Mouse (Mus musculus) right cerebral cortex, postnatal 10 days (tissue): ENCODE results near the gene Lcn5.
"Not testable (repeated sequence)": the region's sequence is repeated elsewhere in the genome, so short reads cannot be mapped to it uniquely, and the experiment has no call there.

Experiments
- DNase-seq, 2 experiments: peaks; one replicate each; pipeline ENCODE4 v3.0.0; 2021; ENCODE audit warnings: low spot score in 2 of 2

Lcn5 gene

GRCm38 (mm10) chr2:25676486-25676885 is 18.7 kb downstream of the Lcn5 start, which contains the start of gene Lcn6:
Lcn6 (plus strand) TSS chr2:25676786.
- DNase-seq: no peak

- DNase-seq: no peak
Observed at GRCm38 (mm10) chr2:25679559-25679958, 21.8 kb downstream of the Lcn5 start.

DNA sequence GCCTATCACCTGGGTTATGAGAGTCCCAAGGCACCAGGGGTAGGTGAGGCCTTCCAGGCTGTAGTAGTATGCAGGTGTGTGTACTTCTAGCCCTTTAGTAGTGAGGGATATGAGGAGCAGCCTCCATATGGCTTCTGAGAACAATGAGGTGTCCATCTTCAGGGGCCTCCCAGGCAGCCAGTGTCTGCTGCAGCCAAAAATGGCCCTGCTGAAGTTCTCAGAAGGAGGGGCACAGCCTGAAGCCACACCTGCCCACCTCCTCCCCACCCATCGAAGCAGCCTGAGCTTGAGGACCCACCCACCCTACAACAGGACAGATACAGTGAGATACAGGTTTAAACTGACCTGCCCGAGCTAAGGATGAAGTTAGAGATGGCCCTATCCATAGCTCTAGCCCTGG is 24.7 kb downstream of the Lcn5 start, which contains the start of gene Lcn10:
TSS of gene Lcn10 (plus strand) at position 301 of the 400 bp plus-strand sequence.
- DNase-seq: no peak

DNA sequence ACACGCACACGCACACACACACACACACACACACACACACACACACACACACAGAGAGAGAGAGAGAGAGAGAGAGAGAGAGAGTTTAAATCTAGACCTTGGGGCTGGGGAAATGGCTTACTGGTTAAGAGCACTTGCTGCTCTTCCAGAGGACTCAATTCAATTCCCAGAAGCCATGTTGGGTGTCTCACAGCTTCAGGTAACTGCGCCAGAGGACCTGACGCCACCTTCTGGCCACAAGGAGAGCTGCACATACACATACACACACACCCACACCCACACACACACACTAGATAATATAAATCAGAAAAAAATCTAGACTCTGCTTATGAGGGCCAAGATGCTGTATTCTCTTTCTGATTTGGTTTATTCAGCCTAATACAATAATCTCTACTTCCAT is 29.2 kb downstream of the Lcn5 start:
- no peak for DNase-seq

- peak in 1 of 2 experiments; percentile 62 for DNase-seq
Observed at GRCm38 (mm10) chr2:25694605-25695004, 36.9 kb downstream of the Lcn5 start.

DNA sequence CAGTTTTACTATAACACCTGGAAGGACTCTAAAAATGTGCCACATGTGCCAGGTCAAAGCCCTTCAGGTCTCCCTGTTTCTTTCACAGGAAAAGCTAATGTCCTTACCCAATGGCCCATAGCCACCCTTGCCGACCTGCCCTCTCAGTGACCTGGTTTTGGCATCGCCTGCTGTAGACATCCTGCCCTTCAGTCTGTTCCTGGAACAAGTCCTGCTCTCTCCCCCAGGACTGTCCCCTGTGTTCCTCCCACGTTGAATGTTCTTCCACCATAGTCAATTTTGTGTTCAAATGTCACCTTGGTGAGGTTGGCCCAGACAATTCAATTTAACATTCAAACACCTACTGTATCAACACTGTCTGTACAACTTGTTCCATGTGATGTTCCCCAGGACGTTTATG is 39.2 kb downstream of the Lcn5 start:
- DNase-seq: no peak

GRCm38 (mm10) chr2:25698696-25699095 is 40.9 kb downstream of the Lcn5 start:
- no peak for DNase-seq

DNA sequence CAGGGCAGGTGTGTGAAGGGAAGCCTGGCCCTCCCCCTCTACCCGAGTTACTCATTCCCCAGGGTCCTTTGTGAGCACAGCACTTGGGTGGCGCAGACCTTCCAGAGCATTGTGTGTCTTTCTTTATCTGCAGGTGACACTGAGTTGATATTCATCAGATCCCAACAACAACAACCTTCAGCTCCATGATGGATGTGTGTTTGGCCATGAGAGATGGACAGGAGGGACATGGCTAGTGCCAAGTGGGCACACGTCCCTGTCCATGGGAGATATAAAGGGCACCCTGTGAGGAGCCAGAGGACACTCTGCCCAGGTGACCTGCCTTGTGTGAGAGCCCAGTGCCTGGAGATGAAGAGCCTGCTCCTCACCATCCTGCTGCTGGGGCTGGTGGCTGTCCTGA is 42.0 kb downstream of the Lcn5 start, which contains the start of gene Obp2a:
TSS of gene Obp2a (plus strand) at position 301 of the 400 bp plus-strand sequence.
- DNase-seq: not testable (repeated sequence)

DNA sequence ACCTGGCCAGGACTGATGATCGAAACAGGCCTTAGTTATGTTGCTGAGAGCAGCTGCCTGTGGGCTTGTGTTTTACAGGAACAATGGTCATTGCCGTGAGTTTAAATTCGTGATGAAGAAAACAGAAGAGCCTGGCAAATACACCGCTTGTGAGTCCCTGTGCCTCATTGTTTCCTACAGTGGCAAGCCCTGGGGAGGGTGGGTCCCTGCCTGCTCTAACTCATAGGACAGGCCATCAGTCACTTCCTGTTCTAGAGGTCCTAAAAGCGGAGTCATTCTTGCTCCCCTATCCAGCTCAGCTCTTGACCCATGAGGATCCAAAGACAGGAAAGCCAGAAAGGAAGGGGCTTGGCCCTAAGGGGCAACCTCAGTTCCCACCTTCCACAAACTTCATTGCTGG is 43.2 kb downstream of the Lcn5 start:
- DNase-seq: no peak

- DNase-seq: no peak
Observed at GRCm38 (mm10) chr2:25703706-25704105, 46.0 kb downstream of the Lcn5 start.

GRCm38 (mm10) chr2:25706643-25707481 is 49.1 kb downstream of the Lcn5 start, which contains the start of gene Bmyc:
Bmyc (plus strand) TSS chr2:25706739.
- peak; percentile 94 for DNase-seq

GRCm38 (mm10) chr2:25708121-25708520 is 50.4 kb downstream of the Lcn5 start:
- DNase-seq: peak; percentile 64 to 72

GRCm38 (mm10) chr2:25709056-25709455 is 51.3 kb downstream of the Lcn5 start:
- not testable (repeated sequence) for DNase-seq

GRCm38 (mm10) chr2:25709791-25710190 is 52.0 kb downstream of the Lcn5 start:
- not testable (repeated sequence) for DNase-seq
